Mouse (Mus musculus): ENCODE results near the gene Hoxd10.

The Hoxd10 gene

DNA sequence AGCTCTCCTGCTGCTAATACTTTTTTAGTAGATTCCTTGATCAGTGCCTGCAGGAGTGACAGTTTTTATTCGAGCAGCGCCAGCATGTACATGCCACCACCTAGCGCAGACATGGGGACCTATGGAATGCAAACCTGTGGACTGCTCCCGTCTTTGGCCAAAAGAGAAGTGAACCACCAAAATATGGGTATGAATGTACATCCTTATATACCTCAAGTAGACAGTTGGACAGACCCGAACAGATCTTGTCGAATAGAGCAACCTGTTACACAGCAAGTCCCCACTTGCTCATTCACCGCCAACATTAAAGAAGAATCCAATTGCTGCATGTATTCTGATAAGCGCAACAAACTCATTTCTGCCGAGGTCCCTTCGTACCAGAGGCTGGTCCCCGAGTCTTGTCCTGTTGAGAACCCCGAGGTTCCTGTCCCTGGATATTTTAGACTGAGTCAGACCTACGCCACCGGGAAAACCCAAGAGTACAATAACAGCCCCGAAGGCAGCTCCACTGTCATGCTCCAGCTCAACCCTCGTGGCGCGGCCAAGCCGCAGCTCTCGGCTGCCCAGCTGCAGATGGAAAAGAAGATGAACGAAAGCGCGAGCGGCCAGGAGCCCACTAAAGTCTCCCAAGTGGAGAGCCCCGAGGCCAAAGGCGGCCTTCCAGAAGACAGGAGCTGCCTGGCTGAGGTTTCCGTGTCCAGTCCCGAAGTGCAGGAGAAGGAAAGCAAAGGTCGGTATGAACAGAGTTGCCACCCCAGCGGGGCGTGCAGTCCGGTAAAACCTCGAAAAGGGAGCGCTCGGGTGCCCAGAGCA is 477 bp downstream of the Hoxd10 start:
- in situ Hi-C loops (cut with MboI; ENCODE audit: low sequenced_read_pairs), result loop anchor here (10.0 to 25.0 kb wide), 2 partner anchors 453 to 620 kb away; no protein-coding TSS in a partner anchor

- in situ Hi-C loops (cut with MboI; ENCODE audit: low sequenced_read_pairs), result loop anchor here (10.0 to 25.0 kb wide), 2 partner anchors 452 to 619 kb away; no protein-coding TSS in a partner anchor
Measured at GRCm38 (mm10) chr2:74692808-74693431, 1.2 kb downstream of the Hoxd10 start.

GRCm38 (mm10) chr2:74693432-74693827 is 1.7 kb downstream of the Hoxd10 start:
- in situ Hi-C loops (cut with MboI; ENCODE audit: low sequenced_read_pairs), result loop anchor here (10.0 to 25.0 kb wide), 2 partner anchors 451 to 619 kb away; no protein-coding TSS in a partner anchor

- in situ Hi-C loops (cut with MboI; ENCODE audit: low sequenced_read_pairs), result loop anchor here (10.0 to 25.0 kb wide), 2 partner anchors 451 to 618 kb away; no protein-coding TSS in a partner anchor
Measured at GRCm38 (mm10) chr2:74694066-74694465, 2.3 kb downstream of the Hoxd10 start.

GRCm38 (mm10) chr2:74695383-74695782 is 3.7 kb downstream of the Hoxd10 start:
- in situ Hi-C loops (cut with MboI; ENCODE audit: low sequenced_read_pairs), result loop anchor here (10.0 to 25.0 kb wide), 2 partner anchors 449 to 617 kb away; no protein-coding TSS in a partner anchor

GRCm38 (mm10) chr2:74695813-74696430 is 4.2 kb downstream of the Hoxd10 start:
- in situ Hi-C loops (cut with MboI; ENCODE audit: low sequenced_read_pairs), result loop anchor here (10.0 to 25.0 kb wide), 2 partner anchors 449 to 616 kb away; no protein-coding TSS in a partner anchor

DNA sequence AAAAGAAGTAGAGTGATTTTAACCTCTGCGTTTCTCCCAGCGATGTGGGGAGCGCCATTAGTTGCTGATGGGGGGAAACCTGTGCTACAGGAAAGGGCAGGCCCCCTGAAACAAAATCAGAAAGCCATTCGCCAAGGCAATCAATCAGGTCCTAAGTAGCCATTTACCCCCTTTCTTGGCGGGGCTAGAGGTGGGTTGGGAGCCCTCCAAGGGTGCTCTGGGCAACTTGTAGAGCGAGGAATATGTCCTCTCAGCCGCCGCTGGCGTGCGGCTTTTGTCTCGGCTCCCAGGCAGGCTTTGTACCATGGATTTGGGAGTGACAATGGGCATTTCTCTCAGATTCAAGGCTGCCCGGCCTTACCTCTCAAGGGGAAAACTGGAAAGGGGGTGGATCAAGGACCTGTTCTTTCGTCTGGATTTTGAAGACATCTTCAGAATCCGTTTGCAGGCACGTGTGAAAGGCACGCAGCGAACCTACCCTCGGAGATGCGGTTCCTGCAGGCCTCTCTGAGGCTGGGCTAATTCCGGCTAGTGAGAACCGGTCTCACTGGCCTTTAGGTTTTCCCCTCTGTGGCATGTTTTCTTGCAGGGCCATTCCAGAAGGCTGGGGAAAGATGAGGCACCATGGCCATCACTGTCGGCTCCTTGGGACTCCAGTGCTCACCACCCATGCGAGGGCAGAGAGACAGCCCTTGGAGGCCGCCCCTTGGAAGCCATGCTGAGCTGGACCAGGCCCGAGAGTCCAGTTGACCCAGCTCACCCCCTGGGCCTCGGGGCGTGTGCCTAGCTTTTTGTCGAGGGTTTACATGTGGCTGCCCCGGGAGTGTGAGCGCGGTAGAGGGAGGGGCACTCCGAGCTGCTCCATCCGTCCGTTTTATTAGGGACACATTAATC is 5.0 kb downstream of the Hoxd10 start:
- in situ Hi-C loops (cut with MboI; ENCODE audit: low sequenced_read_pairs), result loop anchor here (10.0 to 25.0 kb wide), 2 partner anchors 448 to 616 kb away; no protein-coding TSS in a partner anchor

DNA sequence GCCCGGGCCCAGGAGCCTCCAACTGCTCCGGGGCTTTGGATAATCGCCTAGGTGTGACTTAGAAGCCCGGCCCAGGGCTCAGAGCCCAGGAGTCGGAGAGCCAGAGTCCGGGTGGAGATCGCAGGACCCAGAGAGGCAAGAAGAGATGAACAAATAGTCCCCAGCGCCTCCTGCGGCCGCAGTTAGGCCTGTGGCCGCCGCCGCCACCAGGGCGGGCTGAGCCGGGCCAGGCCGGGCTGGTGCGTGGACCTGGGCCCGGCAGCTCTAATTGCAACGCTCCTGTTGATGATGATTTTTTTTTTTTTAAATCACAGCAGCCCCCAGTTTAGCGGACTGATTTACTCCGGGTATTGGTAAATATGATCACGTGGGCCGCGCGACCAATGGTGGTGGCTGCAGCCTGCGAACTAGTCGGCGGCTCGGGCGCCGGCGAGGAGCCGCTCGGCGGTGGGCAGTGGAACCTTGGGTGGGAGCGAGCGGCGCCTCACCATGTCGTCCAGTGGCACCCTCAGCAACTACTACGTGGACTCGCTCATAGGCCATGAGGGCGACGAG is 5.9 kb downstream of the Hoxd10 start, which contains the start of gene Hoxd9:
Gene Hoxd9 (plus strand): TSS at position 161 of the 555 bp plus-strand sequence.
- in situ Hi-C loops (cut with MboI; ENCODE audit: low sequenced_read_pairs), result loop anchor here (10.0 to 25.0 kb wide), 2 partner anchors 447 to 615 kb away; no protein-coding TSS in a partner anchor

DNA sequence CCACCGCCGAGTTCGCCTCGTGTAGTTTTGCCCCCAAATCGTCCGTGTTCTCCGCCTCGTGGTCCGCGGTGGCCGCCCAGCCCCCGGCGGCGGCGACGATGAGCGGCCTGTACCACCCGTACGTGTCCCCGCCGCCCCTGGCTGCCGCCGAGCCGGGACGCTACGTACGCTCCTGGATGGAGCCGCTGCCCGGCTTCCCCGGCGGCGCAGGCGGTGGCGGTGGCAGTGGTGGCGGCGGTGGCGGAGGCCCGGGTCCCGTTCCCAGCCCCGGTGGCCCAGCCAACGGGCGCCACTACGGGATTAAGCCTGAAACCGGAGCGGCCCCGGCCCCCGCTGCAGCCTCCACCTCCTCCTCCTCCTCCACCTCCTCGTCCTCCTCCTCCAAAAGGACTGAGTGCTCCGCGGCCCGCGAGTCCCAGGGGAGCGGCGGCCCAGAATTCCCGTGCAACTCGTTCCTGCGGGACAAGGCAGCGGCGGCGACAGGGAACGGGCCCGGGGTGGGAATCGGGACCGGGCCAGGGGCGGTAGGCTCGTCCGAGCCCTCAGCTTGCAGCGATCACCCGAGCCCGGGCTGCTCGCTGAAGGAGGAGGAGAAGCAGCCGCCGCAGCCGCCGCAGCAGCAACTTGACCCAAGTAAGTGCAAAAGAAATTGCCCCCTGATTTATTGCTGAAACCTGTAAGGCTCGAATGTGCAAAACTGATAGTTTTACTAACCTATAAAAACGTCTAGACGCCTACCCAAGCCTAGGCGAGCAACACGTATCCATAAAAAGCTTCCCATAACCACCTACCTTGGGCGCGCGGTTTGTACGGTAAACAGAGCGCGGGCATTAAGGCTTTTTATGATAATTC is 6.7 kb downstream of the Hoxd10 start:
- in situ Hi-C loops (cut with MboI; ENCODE audit: low sequenced_read_pairs), result loop anchor here (10.0 to 25.0 kb wide), 2 partner anchors 446 to 614 kb away; no protein-coding TSS in a partner anchor

- in situ Hi-C loops (cut with MboI; ENCODE audit: low sequenced_read_pairs), result loop anchor here (10.0 to 25.0 kb wide), 2 partner anchors 446 to 613 kb away; no protein-coding TSS in a partner anchor
Measured at GRCm38 (mm10) chr2:74699053-74699430, 7.3 kb downstream of the Hoxd10 start.

DNA sequence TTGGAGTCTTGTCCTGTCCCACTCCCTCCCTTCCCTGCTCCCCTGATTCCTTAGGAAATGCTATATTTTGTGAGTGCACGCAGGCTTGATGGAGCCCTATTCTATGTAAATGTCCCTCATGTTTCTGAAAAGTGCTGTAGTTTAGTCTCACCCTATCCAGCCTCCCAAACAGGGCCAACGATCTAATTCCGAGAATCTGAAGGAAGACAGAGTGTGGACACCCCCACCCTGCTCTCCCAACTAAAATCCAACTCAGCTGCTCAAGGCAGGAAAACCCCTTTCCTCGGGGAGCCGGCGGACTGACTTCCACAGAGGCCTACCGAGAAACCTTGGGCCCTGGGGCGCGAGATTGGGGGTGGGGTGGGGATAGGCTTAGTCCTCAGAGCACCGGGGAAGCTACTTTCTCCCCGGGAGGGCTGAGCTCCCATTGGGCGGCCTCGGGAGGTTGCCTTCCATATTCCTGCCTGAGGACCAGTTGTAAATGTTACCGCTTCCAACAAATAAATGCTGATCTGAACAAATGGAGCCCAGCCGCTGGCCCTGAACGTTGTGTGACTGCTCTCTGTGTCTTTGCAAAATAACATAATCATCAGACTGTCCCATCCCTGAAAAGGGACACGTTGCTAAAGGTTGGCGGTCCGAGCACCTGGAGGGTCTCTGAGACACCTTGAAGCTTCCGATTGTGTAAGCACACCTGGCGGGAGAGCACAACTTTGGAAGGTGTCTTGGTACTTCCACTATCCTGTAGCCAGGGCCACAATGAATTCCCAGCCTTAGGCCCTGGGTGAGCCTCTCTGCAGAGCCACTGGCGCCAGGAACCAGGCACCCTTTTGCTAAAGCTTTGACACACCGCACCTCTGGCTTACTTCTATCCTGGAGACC is 8.2 kb downstream of the Hoxd10 start:
- in situ Hi-C loops (cut with MboI; ENCODE audit: low sequenced_read_pairs), result loop anchor here (10.0 to 25.0 kb wide), 3 partner anchors 445 to 887 kb away; no protein-coding TSS in a partner anchor

GRCm38 (mm10) chr2:74700546-74701112 is 8.9 kb downstream of the Hoxd10 start:
- in situ Hi-C loops (cut with MboI; ENCODE audit: low sequenced_read_pairs), result loop anchor here (25.0 kb wide), 1 partner anchor 887 kb away; no protein-coding TSS in a partner anchor

GRCm38 (mm10) chr2:74701949-74702819 is 10.5 kb downstream of the Hoxd10 start:
- in situ Hi-C loops (cut with MboI; ENCODE audit: low sequenced_read_pairs), result loop anchor here (25.0 kb wide), 1 partner anchor 885 kb away; no protein-coding TSS in a partner anchor

DNA sequence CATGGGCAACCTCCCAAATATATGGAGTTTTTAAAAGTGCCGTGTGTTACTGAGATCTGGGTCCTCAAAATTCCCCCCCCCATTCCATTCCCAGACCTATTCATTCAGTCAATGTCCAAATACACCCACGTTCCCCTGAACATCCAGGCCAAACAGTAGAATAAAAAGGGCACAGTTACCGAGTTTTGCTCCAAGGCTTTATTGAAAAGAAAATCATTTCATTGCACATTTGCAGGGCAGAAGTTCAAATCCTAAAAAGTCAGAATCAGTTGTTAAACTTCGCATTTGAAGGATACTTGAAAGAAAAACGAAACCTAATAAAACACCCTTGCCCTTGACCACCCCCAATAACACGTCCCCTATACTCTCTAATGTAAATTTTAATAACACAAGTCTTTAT is 11.1 kb downstream of the Hoxd10 start:
- in situ Hi-C loops (cut with MboI; ENCODE audit: low sequenced_read_pairs), result loop anchor here (25.0 kb wide), 1 partner anchor 884 kb away; no protein-coding TSS in a partner anchor

DNA sequence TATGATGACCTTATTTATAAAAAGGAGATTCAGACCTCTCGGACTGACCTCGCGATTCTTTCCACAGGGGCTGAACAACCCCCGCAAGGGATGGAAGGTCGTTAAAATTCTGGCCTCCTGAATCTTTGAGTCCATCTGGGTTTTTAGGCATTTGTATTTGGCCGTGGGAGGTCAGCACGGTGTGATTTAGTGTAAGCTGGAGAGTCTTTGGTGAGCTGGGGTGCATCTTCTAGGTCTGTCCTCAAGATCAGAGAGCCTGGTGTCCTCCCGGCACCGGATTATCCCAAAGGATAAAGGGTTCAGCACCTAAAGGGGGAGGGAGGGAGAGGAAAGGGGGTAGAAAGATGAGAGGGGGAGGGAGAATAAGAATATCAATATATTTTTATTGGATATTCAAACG is 11.6 kb downstream of the Hoxd10 start:
- in situ Hi-C loops (cut with MboI; ENCODE audit: low sequenced_read_pairs), result loop anchor here (25.0 kb wide), 1 partner anchor 884 kb away; no protein-coding TSS in a partner anchor
